ENCODE assay signal across 7 mouse cellular contexts in genomic region chr12:85747343-85747742, GRCm38 (mm10). TPM values are rescaled to one million over a fixed set of nuclear protein-coding genes. Genes with fewer than 3 reads are reported as not detected.
DNase-seq lines count a peak whose midpoint lies in the region; ATAC-seq and TF ChIP-seq lines count a peak whose summit lies in the region.

No protein-coding gene starts in this region.

- no peak for TF ChIP-seq EP300 in ES-Bruce4 (IDR thresholded peaks at IDR 0.05; ENCODE audit: insufficient read depth, low read depth, low read length)
- TF ChIP-seq EP300 in liver, postnatal 0 days (IDR thresholded peaks at IDR 0.05; ENCODE audit: low read depth), result no peak

- ATAC-seq in hindbrain, embryonic 15.5 days (ENCODE audit: low FRiP score, low read depth), result no peak
- no peak for ATAC-seq in hindbrain, embryonic 13.5 days (ENCODE audit: low FRiP score)
- ATAC-seq in liver, postnatal 0 days, result peak; percentile 66
- no peak for ATAC-seq in monocyte, adult 5-6 weeks (replicated peaks; ENCODE audit: insufficient number of reproducible peaks, low FRiP score, low TSS enrichment, poor library complexity, severe bottlenecking)

- 86% methylated on average over 10 of the region's 10 CpGs for whole genome bisulfite sequencing in hindbrain, embryonic 15.5 days
- WGBS in hindbrain, embryonic 13.5 days, result 91% methylated on average over 10 of the region's 10 CpGs
- WGBS in liver, postnatal 0 days (ENCODE audit: insufficient replicate concordance), result 62% methylated on average over 10 of the region's 10 CpGs

- no peak for TF ChIP-seq CTCF in ES-Bruce4 (IDR thresholded peaks at IDR 0.05; ENCODE audit: low read depth, low read length)
- TF ChIP-seq CTCF in cortical plate, adult 2 months (IDR thresholded peaks at IDR 0.05; ENCODE audit: extremely low read depth, insufficient read depth, low read length), result no peak
- TF ChIP-seq CTCF in liver, postnatal 0 days (IDR thresholded peaks at IDR 0.05; ENCODE audit: low read depth), result no peak

- H3K36me3 ChIP-seq in hindbrain, embryonic 15.5 days, result no peaks in the 10 kb centered on the region
- H3K36me3 ChIP-seq in hindbrain, embryonic 13.5 days, result no peaks in the 10 kb centered on the region
- no peaks in the 10 kb centered on the region for H3K36me3 ChIP-seq in ES-Bruce4 (ENCODE audit: control insufficient read depth, insufficient read depth, low read length, poor library complexity, severe bottlenecking)
- H3K36me3 ChIP-seq in liver, postnatal 0 days (replicated peaks; ENCODE audit: insufficient read depth, low read length), result no peaks in the 10 kb centered on the region

- DNase-seq in liver, postnatal 0 days, result peak; percentile 43
- DNase-seq in frontal cortex, postnatal 36 days (ENCODE audit: low spot score in 2 of 2), result no peak

- H3K9ac ChIP-seq in hindbrain, embryonic 15.5 days, result no peak overlapping the region
- H3K9ac ChIP-seq in hindbrain, embryonic 13.5 days, result no peak overlapping the region
- H3K9ac ChIP-seq in ES-Bruce4 (ENCODE audit: low read depth, poor library complexity, severe bottlenecking), result no peak overlapping the region
- no peak overlapping the region; the same call in 1 of the 2 replicates for H3K9ac ChIP-seq in liver, postnatal 0 days (replicated peaks)

- TF ChIP-seq POLR2A in ES-Bruce4 (IDR thresholded peaks at IDR 0.05; ENCODE audit: insufficient read depth, low read length), result no peak
- no peak for TF ChIP-seq POLR2A in cortical plate, adult 2 months (IDR thresholded peaks at IDR 0.05; ENCODE audit: extremely low read depth, insufficient read depth, low read length)

- no peak overlapping the region for H3K27ac ChIP-seq in hindbrain, embryonic 15.5 days (replicated peaks)
- H3K27ac ChIP-seq in hindbrain, embryonic 13.5 days, result no peak overlapping the region
- H3K27ac ChIP-seq in ES-Bruce4 (ENCODE audit: insufficient read depth, low read length), result no peak overlapping the region
- no peak overlapping the region for H3K27ac ChIP-seq in cortical plate, adult 2 months (ENCODE audit: insufficient read depth, low read length)
- H3K27ac ChIP-seq in liver, postnatal 0 days (ENCODE audit: low read depth), result peak overlapping the region; percentile 86

- 0 out of 2 replicates have a peak overlapping the region, but pooled peaks have one; percentile 38 for H3K4me3 ChIP-seq in hindbrain, embryonic 15.5 days
- H3K4me3 ChIP-seq in hindbrain, embryonic 13.5 days, result no peak overlapping the region
- 0 out of 2 replicates have a peak overlapping the region, but pooled peaks have one; percentile 71 for H3K4me3 ChIP-seq in ES-Bruce4 (ENCODE audit: low read depth, low read length)
- H3K4me3 ChIP-seq in cortical plate, adult 2 months (ENCODE audit: insufficient read depth, low read length), result peak overlapping the region; percentile 53
- peak overlapping the region; percentile 48 for H3K4me3 ChIP-seq in liver, postnatal 0 days (ENCODE audit: low read depth, low read length)

- peak overlapping the region; percentile 85 for H3K4me2 ChIP-seq in hindbrain, embryonic 15.5 days
- no peak overlapping the region; the same call in 1 of the 2 replicates for H3K4me2 ChIP-seq in hindbrain, embryonic 13.5 days
- H3K4me2 ChIP-seq in liver, postnatal 0 days (ENCODE audit: low read depth, low read length), result peak overlapping the region; percentile 87

- peaks cover 12% of the 10 kb centered on the region for H3K4me1 ChIP-seq in hindbrain, embryonic 15.5 days (replicated peaks)
- H3K4me1 ChIP-seq in hindbrain, embryonic 13.5 days (replicated peaks), result peaks cover 15% of the 10 kb centered on the region
- H3K4me1 ChIP-seq in ES-Bruce4 (ENCODE audit: control insufficient read depth, insufficient read depth, low read length), result no peaks in the 10 kb centered on the region
- H3K4me1 ChIP-seq in cortical plate, adult 2 months (ENCODE audit: control insufficient read depth, insufficient read depth, low read length), result no peaks in the 10 kb centered on the region
- no peaks in the 10 kb centered on the region for H3K4me1 ChIP-seq in liver, postnatal 0 days (ENCODE audit: insufficient read depth)

- H3K27me3 ChIP-seq in hindbrain, embryonic 15.5 days, result peaks cover 9% of the 10 kb centered on the region; the same call in 1 of the 2 replicates
- peaks cover 39% of the 10 kb centered on the region for H3K27me3 ChIP-seq in hindbrain, embryonic 13.5 days
- no peaks in the 10 kb centered on the region for H3K27me3 ChIP-seq in ES-Bruce4 (ENCODE audit: control insufficient read depth, insufficient read depth, low read length, poor library complexity, severe bottlenecking)
- H3K27me3 ChIP-seq in liver, postnatal 0 days (ENCODE audit: insufficient read depth, low read length), result peaks cover 4% of the 10 kb centered on the region; the same call in 1 of the 2 replicates

- H3K9me3 ChIP-seq in hindbrain, embryonic 15.5 days, result no peaks in the 10 kb centered on the region
- H3K9me3 ChIP-seq in hindbrain, embryonic 13.5 days, result no peaks in the 10 kb centered on the region
- H3K9me3 ChIP-seq in ES-Bruce4 (replicated peaks; ENCODE audit: control insufficient read depth, insufficient read depth, low read length, poor library complexity, severe bottlenecking), result no peaks in the 10 kb centered on the region
- H3K9me3 ChIP-seq in liver, postnatal 0 days (ENCODE audit: low read length), result no peaks in the 10 kb centered on the region

RNA-seq across cellular contexts. Expression of gene Flvcr2, which starts 1.0 kb away (rescaled TPM):
- polyA plus RNA-seq in hindbrain, embryonic 15.5 days (2015; fragmentation: Nextera tagmentation; extraction: Ambion mirVana), result 5.3 and 5.4 TPM in 2 replicates
- 4.8 and 5.2 TPM in 2 replicates for polyA plus RNA-seq in hindbrain, embryonic 13.5 days (2015; fragmentation: Nextera tagmentation; extraction: Ambion mirVana)
- polyA plus RNA-seq in ES-Bruce4 (2011; ENCODE audit: insufficient read depth, insufficient read length, low read depth, missing spikeins), result 5.7 and 6.0 TPM in 2 replicates
- polyA plus RNA-seq in cortical plate, adult 2 months (2012; rRNA removed), result 3.3 and 4.3 TPM in 2 replicates
- polyA plus RNA-seq in liver, postnatal 0 days (2015; fragmentation: Nextera tagmentation; extraction: Ambion mirVana), result 5.9 and 6.6 TPM in 2 replicates
- 0.21 TPM in 1 of 3 replicates, not detected in the others for total RNA-seq in monocyte, adult 5-6 weeks (2017)
